Mouse (Mus musculus): Measurements from ENCODE around the gene Macf1. TPM values are rescaled to one million over a fixed set of nuclear protein-coding genes. Genes with fewer than 3 reads are reported as not detected.

Gene Macf1
- polyA plus RNA-seq, 1 experiment from 2014 or later, result 120 TPM

DNA sequence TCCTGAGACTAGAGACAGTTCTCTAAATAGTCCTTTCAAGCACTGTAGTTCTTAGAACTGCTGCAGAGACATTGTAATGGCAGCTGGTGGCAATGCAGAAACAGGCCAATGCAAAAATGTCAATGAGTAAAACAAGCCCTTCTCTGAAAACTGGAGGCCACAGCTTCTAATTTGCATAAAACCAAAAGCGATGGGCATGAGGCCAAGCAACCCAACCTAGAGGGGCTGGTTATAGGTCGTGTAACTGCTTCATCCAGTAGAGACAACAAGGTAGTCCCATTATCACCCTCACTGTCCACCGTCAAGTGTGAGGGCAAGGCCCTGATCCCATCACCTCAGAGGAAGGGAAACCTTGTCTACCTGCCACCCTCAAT is 99.5 kb downstream of the Macf1 start:
- H3K27ac ChIP-seq, result peak overlapping the region; percentile 43; the same call in 1 of the 2 replicates
- DNase-seq (ENCODE audit: low spot score) (no peak), ATAC-seq (ENCODE audit: low FRiP score) (no peak)
- no peak overlapping the region; the same call in 1 of the 2 replicates for H3K9ac ChIP-seq
- H3K27me3 ChIP-seq (ENCODE audit: control insufficient read depth, insufficient read depth, low read length), result no peaks in the 10 kb centered on the region
- no peak overlapping the region for H3K4me3 ChIP-seq (replicated peaks; ENCODE audit: low read length)
- peaks cover 9% of the 10 kb centered on the region for H3K4me1 ChIP-seq (replicated peaks; ENCODE audit: control insufficient read depth, insufficient read depth, low read length)
- H3K36me3 ChIP-seq (replicated peaks; ENCODE audit: control insufficient read depth, insufficient read depth), result no peaks in the 10 kb centered on the region
- H3K9me3 ChIP-seq (ENCODE audit: control insufficient read depth, low read length), result no peaks in the 10 kb centered on the region
- 38% methylated on average over 3 of the region's 3 CpGs for WGBS
- H3K4me2 ChIP-seq (replicated peaks), result no peak overlapping the region

DNA sequence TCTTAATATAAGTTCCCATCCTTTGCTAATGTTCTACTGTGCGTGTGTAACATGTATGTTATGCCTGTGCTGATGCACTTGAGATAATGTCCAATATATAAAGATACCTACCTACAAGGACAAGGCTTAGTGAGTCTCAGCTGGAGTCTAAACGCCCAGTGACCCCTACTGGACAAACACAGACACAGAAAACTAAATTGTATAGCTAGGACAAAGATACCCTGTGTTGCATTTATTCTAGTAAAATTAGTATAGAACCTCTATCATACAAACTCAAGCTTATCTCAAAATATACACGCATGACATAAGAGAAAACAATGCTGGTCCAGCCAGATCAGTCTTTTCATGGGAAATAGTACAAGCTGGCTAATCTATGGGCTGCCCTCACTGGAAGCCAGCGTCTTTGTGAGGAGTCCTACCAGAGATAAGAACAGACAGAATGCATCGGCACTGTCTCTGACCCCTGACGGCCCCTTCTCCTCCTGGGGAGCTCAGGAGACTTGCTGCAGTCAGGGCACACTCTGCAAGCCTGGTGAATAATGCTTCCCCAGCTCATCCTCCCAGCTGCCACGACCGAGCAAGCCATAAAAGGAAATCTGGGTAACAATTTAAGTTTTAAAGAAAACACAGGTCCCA is 100.0 kb downstream of the Macf1 start:
- ATAC-seq (ENCODE audit: low FRiP score) (no peak), DNase-seq (ENCODE audit: low spot score) (no peak)
- H3K9ac ChIP-seq, result no peak overlapping the region; the same call in 1 of the 2 replicates
- peak overlapping the region; percentile 43; the same call in 1 of the 2 replicates for H3K27ac ChIP-seq
- H3K4me1 ChIP-seq (replicated peaks; ENCODE audit: control insufficient read depth, insufficient read depth, low read length), result peaks cover 9% of the 10 kb centered on the region
- H3K4me3 ChIP-seq (replicated peaks; ENCODE audit: low read length), result no peak overlapping the region
- no peaks in the 10 kb centered on the region for H3K36me3 ChIP-seq (replicated peaks; ENCODE audit: control insufficient read depth, insufficient read depth)
- no peaks in the 10 kb centered on the region for H3K27me3 ChIP-seq (ENCODE audit: control insufficient read depth, insufficient read depth, low read length)
- H3K9me3 ChIP-seq (ENCODE audit: control insufficient read depth, low read length), result no peaks in the 10 kb centered on the region
- no peak overlapping the region for H3K4me2 ChIP-seq (replicated peaks)
- WGBS, result 25% methylated on average over 8 of the region's 8 CpGs

DNA sequence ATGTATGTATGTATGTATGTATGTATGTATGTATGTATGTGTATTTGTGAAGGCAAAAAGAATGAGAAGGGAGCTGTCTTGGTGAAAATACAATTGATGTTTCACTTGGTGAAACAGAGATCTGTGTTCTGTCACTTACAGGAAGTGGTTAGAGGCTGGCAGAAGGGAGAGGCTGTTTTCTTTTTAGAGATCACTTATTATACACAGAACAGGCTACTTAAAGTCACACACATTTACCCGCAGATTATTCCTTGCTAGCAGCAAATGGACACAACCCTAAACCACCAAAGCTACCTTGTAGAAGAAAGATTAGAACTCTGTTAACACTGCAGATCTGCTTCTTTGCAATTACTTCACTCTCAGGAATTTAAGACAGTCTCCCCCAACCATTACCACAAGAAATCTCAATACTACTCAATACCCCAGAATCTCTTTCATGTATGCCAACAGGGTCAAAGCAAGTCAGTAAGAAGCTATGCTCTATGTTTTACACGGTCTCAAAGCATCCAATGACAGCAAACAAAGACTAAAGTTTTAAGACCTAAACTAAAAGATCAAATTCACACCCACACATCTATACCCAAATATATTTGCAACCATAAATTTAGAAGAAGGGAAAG is 106.6 kb downstream of the Macf1 start:
- no peaks in the 10 kb centered on the region for H3K9me3 ChIP-seq (ENCODE audit: control insufficient read depth, low read length)

DNA sequence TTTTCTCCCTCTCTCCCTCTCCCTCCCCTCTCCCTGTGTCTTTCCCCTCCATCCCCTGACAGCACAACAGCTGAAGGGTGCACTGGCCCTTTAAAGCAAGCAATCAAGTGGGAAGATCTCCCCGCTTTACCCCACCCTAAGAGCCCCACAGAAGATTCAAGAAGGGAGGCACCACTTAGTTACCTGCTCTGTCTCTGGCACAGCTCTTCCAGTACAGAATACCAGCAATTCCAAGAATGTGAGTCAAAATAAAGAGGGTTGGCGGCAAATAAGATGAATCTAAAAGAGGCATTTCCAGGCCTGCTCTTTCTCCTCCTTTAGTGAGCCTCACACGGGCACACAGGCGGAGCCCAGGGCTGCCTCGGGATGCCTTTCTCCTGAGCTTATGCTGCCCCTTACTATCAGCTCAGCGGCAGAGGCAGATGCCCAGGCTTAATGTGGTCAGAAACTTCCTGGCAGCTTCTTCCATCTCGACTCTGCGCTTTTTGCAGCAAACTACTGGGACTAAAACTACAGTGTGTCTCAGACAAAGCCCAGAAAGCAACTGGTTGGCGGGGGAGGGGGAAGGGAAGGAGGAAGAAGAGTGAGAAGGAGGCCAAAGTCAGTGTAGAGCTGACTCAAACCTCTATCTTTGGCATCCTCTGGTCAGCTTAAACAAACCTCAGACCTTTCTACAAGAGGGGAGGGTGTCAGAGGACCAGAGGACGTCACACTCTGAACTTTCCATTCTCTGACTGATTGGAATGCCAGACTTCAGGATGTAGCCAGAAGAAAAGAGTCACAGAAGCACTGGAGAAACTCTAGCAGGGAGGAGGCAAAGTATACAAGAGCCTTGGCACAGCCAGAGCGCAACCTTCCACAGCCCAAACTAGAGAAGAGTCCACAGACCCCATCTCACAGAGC is 111.5 kb downstream of the Macf1 start:
- Histone ChIP-seq H3K4me2 (replicated peaks) (peak overlapping the region; percentile 20), H3K9ac (no peak overlapping the region), H3K4me1 (replicated peaks; ENCODE audit: control insufficient read depth, insufficient read depth, low read length) (peaks cover 18% of the 10 kb centered on the region), H3K36me3 (replicated peaks; ENCODE audit: control insufficient read depth, insufficient read depth) (no peaks in the 10 kb centered on the region), H3K27me3 (ENCODE audit: control insufficient read depth, insufficient read depth, low read length) (no peaks in the 10 kb centered on the region), H3K27ac (peak overlapping the region; percentile 58), H3K4me3 (replicated peaks; ENCODE audit: low read length) (no peak overlapping the region), H3K9me3 (ENCODE audit: control insufficient read depth, low read length) (no peaks in the 10 kb centered on the region)
- peak; percentile 57; the same call in 1 of the 2 replicates for ATAC-seq (ENCODE audit: low FRiP score)
- WGBS, result 10% methylated on average over 11 of the region's 11 CpGs
- no peak for DNase-seq (ENCODE audit: low spot score)

More for the DNA sequence above, 106.6 kb downstream of the Macf1 start:
- Histone ChIP-seq H3K9ac (no peak overlapping the region), H3K27ac (no peak overlapping the region), H3K4me2 (replicated peaks) (no peak overlapping the region), H3K4me3 (replicated peaks; ENCODE audit: low read length) (no peak overlapping the region), H3K4me1 (replicated peaks; ENCODE audit: control insufficient read depth, insufficient read depth, low read length) (peaks cover 8% of the 10 kb centered on the region; the same call in 1 of the 2 replicates), H3K27me3 (ENCODE audit: control insufficient read depth, insufficient read depth, low read length) (no peaks in the 10 kb centered on the region), H3K36me3 (replicated peaks; ENCODE audit: control insufficient read depth, insufficient read depth) (no peaks in the 10 kb centered on the region)
- 89% methylated on average over 2 of the region's 2 CpGs for WGBS
- ATAC-seq (ENCODE audit: low FRiP score), result no peak
- no peak for DNase-seq (ENCODE audit: low spot score)

DNA sequence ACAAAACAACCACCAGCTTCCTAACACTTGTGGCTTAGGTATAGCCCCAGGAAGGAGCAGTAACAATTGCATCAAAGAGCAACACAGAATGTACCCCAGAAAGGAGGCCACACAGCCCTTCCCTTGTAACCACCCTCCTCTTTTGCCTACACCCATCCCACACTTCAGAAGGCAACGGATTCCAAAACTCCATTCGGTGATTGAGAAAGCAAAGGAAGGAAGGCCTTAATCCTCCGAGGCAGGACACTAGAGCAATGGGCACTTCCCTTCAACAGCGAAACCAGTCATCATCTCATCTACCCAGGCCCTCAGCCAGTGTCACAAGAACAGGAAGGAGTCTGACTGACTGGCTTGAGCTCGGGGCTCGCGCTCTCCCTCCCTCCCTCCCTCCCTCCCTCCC is 112.3 kb downstream of the Macf1 start:
- Histone ChIP-seq H3K27me3 (ENCODE audit: control insufficient read depth, insufficient read depth, low read length) (no peaks in the 10 kb centered on the region), H3K4me2 (replicated peaks) (no peak overlapping the region), H3K4me3 (replicated peaks; ENCODE audit: low read length) (no peak overlapping the region), H3K9me3 (ENCODE audit: control insufficient read depth, low read length) (no peaks in the 10 kb centered on the region), H3K36me3 (replicated peaks; ENCODE audit: control insufficient read depth, insufficient read depth) (no peaks in the 10 kb centered on the region), H3K4me1 (replicated peaks; ENCODE audit: control insufficient read depth, insufficient read depth, low read length) (peaks cover 18% of the 10 kb centered on the region), H3K27ac (0 out of 2 replicates have a peak overlapping the region, but pooled peaks have one; percentile 20), H3K9ac (no peak overlapping the region)
- WGBS, result 14% methylated on average over 7 of the region's 7 CpGs
- DNase-seq (ENCODE audit: low spot score) (no peak), ATAC-seq (ENCODE audit: low FRiP score) (no peak)

DNA sequence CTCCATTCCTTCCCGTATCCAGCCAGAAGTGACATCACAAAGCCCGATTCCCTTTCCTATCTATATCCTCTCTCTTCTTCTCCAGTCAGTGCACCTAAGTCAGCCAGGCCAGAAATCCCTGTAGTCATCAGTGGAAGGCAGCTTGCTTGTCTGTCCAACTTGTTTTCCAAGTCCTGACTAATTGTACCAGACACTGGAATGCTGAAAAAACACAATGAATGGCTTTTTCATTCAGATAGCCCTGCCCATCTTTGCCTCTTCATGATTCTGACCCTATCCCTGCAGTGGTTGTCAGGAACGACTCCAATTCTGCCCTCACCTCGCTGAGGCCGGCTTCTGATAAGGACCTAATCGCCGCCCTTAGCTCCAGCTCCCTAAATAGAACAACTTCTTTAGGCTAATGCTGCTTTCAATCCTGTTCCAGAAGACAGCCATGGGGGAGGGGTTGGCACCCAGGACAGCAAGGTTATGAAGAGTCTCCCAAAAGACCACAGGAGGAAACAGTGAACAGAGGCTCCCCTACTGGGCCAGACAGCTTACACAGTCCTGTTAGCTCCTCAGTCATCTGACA is 118.8 kb downstream of the Macf1 start:
- DNase-seq (ENCODE audit: low spot score), result no peak
- no peak overlapping the region for H3K4me3 ChIP-seq (replicated peaks; ENCODE audit: low read length)
- no peak overlapping the region for H3K27ac ChIP-seq
- H3K9ac ChIP-seq, result no peak overlapping the region
- H3K9me3 ChIP-seq (ENCODE audit: control insufficient read depth, low read length), result no peaks in the 10 kb centered on the region
- WGBS, result 44% methylated on average over 7 of the region's 7 CpGs
- H3K4me1 ChIP-seq (replicated peaks; ENCODE audit: control insufficient read depth, insufficient read depth, low read length), result peaks cover 8% of the 10 kb centered on the region; the same call in 1 of the 2 replicates
- H3K4me2 ChIP-seq (replicated peaks), result no peak overlapping the region
- H3K27me3 ChIP-seq (ENCODE audit: control insufficient read depth, insufficient read depth, low read length), result no peaks in the 10 kb centered on the region
- H3K36me3 ChIP-seq (replicated peaks; ENCODE audit: control insufficient read depth, insufficient read depth), result no peaks in the 10 kb centered on the region
- ATAC-seq (ENCODE audit: low FRiP score), result no peak

DNA sequence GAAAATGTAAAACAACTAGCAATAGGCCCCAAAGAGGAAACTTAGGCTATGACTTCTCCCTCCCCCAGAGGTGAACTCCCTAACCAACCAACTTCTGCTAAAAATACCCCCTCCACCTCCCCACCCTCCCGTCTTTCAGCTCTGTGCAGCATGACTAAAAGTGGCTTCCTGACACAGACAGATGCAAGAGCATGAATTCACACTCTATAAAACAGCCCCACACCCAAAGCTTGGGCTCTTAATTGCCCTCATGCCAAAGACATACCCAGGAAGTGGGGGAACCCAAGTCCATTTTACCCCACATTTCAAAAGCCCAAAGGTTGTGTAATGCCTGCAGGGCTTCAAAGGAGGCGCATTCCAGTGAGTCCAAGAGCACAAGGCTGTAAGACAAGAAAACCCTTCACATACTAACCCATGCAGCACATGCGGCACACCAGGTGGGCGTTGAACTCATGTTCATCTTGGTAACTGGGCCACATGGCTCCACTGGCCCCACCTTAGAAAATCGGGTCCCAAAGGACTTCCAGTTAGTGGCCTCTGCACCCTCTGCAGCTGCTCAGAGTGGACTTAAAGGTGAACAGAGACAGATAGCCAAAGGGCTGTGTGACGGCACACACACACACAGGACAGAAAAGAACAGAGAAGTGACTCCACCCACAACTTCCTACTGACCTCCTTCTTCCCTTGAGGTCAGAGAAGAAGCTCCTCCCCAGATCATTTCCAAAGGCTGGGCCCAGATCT is 119.9 kb downstream of the Macf1 start:
- Histone ChIP-seq H3K4me2 (replicated peaks) (no peak overlapping the region), H3K27me3 (ENCODE audit: control insufficient read depth, insufficient read depth, low read length) (no peaks in the 10 kb centered on the region), H3K36me3 (replicated peaks; ENCODE audit: control insufficient read depth, insufficient read depth) (no peaks in the 10 kb centered on the region), H3K9me3 (ENCODE audit: control insufficient read depth, low read length) (no peaks in the 10 kb centered on the region), H3K9ac (no peak overlapping the region), H3K27ac (no peak overlapping the region), H3K4me3 (replicated peaks; ENCODE audit: low read length) (no peak overlapping the region), H3K4me1 (replicated peaks; ENCODE audit: control insufficient read depth, insufficient read depth, low read length) (peaks cover 8% of the 10 kb centered on the region; the same call in 1 of the 2 replicates)
- no peak for DNase-seq (ENCODE audit: low spot score)
- WGBS, result 84% methylated on average over 6 of the region's 6 CpGs
- no peak for ATAC-seq (ENCODE audit: low FRiP score)

DNA sequence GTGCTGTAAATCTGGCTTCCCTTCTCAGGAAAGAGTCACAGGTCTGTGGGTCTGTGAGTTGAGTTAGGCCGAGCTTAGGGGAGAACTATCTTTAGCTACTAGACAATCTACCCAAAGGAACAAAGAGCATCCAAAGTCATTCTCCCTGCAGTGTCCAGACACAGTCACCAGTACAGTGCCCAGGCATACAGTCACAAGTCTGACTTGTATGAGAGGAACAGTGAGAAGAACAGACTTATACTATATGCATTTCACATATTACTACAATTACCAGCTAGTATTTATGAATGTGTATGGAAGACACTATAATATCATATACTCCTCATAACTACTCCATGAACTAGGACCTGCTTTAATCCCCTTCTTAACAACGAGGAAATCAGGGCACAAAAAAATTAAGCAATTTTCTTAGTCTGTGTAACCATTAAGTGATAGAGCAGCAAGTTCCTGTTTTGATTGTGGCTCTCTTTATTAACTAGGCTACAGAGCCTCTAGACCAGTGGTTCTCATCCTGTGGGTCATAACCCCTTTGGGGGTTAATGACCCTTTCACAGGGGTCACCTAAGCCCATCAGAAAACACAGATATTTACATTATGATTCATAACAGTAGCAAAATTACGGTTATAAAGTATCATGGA is 121.9 kb downstream of the Macf1 start:
- 89% methylated on average over 3 of the region's 3 CpGs for WGBS
- no peaks in the 10 kb centered on the region for H3K9me3 ChIP-seq (ENCODE audit: control insufficient read depth, low read length)
- H3K36me3 ChIP-seq (replicated peaks; ENCODE audit: control insufficient read depth, insufficient read depth), result no peaks in the 10 kb centered on the region
- no peak overlapping the region for H3K4me3 ChIP-seq (replicated peaks; ENCODE audit: low read length)
- H3K27ac ChIP-seq, result no peak overlapping the region
- DNase-seq (ENCODE audit: low spot score) (no peak), ATAC-seq (ENCODE audit: low FRiP score) (no peak)
- H3K4me2 ChIP-seq (replicated peaks), result no peak overlapping the region
- H3K9ac ChIP-seq, result no peak overlapping the region
- H3K4me1 ChIP-seq (replicated peaks; ENCODE audit: control insufficient read depth, insufficient read depth, low read length), result peaks cover 8% of the 10 kb centered on the region; the same call in 1 of the 2 replicates
- H3K27me3 ChIP-seq (ENCODE audit: control insufficient read depth, insufficient read depth, low read length), result no peaks in the 10 kb centered on the region
